Mouse (Mus musculus) forebrain, postnatal 0 days (tissue): ENCODE measurements at regions not wholly inside any gene's neighbourhood (a gene's known extent, or its start where the extent isn't known, plus 50 kb on each side); places are given as distances from the start of the nearest gene placed in this dataset.
"Not testable (repeated sequence)": the region's sequence is repeated elsewhere in the genome, so short reads cannot be mapped to it uniquely, and the experiment has no call there.

Experiments used
- ATAC-seq: fragments of 200-750 bp; cut with Nextera tagmentation; 2 replicates; pipeline ENCODE4 v1.8.0; 2017; ENCODE audit warnings: mild to moderate bottlenecking, moderate library complexity
- DNase-seq: peaks from one replicate; pipeline ENCODE4 v3.0.0-alpha.2; 2015
- H3K27ac ChIP-seq: fragments of 300-500 bp; sonication (generic); 2 replicates; pipeline ENCODE4 v1.5.1; 2014; ENCODE audit warnings: low read depth, mild to moderate bottlenecking, antibody characterized with exemption, low read length, moderate library complexity, mixed read lengths
- H3K27me3 ChIP-seq: fragments of 300-500 bp; sonication (generic); 2 replicates; pipeline ENCODE4 v1.6.1; 2014; ENCODE audit warnings: mild to moderate bottlenecking, low read length, mixed read lengths; ENCODE audit not compliant: insufficient read depth
- H3K36me3 ChIP-seq: fragments of 300-500 bp; sonication (generic); 2 replicates; pipeline ENCODE4 v1.6.1; 2014; ENCODE audit warnings: mild to moderate bottlenecking, moderate library complexity; ENCODE audit not compliant: insufficient read depth
- H3K4me1 ChIP-seq: fragments of 300-500 bp; sonication (generic); 2 replicates; pipeline ENCODE4 v1.6.1; 2014; ENCODE audit warnings: antibody characterized with exemption; ENCODE audit not compliant: insufficient read depth
- H3K4me2 ChIP-seq: fragments of 300-500 bp; sonication (generic); 2 replicates; pipeline ENCODE4 v1.6.1; 2014; ENCODE audit warnings: low read depth, mild to moderate bottlenecking, moderate library complexity
- H3K4me3 ChIP-seq: fragments of 300-500 bp; sonication (generic); 2 replicates; pipeline ENCODE4 v1.5.1; 2014; ENCODE audit warnings: low read depth, low read length, mixed read lengths
- H3K9ac ChIP-seq: fragments of 300-500 bp; sonication (generic); 2 replicates; pipeline ENCODE4 v1.6.1; 2014; ENCODE audit warnings: mild to moderate bottlenecking
- H3K9me3 ChIP-seq: fragments of 300-500 bp; sonication (generic); 2 replicates; pipeline ENCODE4 v1.6.1; 2016; ENCODE audit warnings: low read length
- CTCF ChIP-seq: sonication (generic); IDR thresholded peaks from 2 replicates; pipeline ENCODE4 v1.5.1; 2016; ENCODE audit warnings: antibody characterized with exemption, control low read depth, low read depth
- WGBS: fragments of 180-500 bp; shearing (Covaris S2); extraction: QIAGEN DNeasy Blood & Tissue Kit; methylation state at CpG from one replicate; pipeline ENCODE4 v1.1.7; 2014; 5-methylcytosine and 5-hydroxymethylcytosine counted together

DNA sequence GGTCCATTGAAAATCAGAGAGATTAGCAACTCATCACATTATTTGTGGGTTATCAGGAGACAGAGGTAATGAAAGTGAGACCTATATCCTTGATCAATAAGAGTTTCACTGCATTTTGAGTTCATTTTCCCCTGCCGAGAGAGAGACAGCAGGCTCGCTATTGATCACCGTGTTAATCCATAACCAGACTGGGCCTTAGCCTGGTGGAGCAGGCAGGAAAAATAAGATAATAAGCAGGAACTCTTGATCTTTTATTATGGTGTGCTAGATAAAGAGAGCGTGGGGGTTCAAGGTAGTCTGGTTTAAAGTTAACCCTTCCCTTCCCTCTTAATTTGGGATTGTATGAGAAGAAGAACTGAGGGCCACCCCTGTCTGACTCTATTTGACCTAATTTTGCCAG is 113.3 kb downstream of the Nr2f2 start:
- TF ChIP-seq CTCF = no peak
- Histone ChIP-seq H3K9ac (no peak overlapping the region), H3K9me3 (no peaks in the 10 kb centered on the region), H3K4me1 (no peaks in the 10 kb centered on the region), H3K4me2 (no peak overlapping the region), H3K27me3 (no peaks in the 10 kb centered on the region), H3K36me3 (no peaks in the 10 kb centered on the region), H3K27ac (no peak overlapping the region), H3K4me3 (no peak overlapping the region)
- DNase-seq = no peak
- no peak for ATAC-seq
- WGBS = 74% methylated on average over 4 of the region's 4 CpGs

DNA sequence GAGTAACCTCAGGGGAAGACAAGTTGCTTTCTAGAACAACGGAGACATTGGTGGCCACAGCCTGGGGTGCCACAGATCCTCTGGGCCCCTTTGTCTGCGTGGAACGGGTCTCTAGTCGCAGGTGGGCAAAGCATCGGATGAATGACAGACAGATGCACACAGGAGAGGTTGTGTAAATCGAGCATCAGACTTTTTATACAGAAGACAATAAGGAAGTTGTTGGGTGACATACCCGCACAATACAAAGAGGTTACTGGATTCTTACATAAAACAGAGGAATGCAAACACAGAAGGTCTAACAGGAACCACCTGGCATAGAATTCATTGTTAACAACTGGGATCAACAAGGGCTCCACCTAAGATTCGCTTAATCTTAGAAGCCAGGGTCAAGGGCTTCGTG is 127.5 kb downstream of the Nr2f2 start:
- not testable (repeated sequence) for H3K36me3 ChIP-seq, H3K27ac ChIP-seq, H3K4me1 ChIP-seq, H3K27me3 ChIP-seq, H3K9me3 ChIP-seq, H3K9ac ChIP-seq, ATAC-seq, H3K4me2 ChIP-seq, H3K4me3 ChIP-seq, DNase-seq
- WGBS = 91% methylated on average over 9 of the region's 9 CpGs

DNA sequence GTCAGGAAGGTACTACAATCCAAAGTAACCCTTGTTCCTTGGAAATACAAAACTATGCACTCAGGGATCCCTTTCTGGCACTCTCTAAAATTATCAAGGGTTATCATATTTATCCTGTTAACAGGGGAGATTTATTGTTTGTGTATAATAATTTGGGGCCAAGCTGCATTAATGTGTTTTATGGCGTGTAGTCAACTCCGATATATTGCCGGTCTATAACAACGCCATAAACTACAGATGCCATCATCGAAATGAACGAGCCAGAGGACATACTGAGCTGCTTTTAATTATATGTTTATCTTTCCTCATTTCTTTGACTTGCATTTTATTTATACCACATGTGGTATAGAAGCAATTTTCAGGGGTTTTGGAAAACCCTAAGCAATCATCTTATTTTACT is 147.2 kb downstream of the Nr2f2 start:
- no peaks in the 10 kb centered on the region for H3K4me1 ChIP-seq
- H3K9ac ChIP-seq = no peak overlapping the region
- no peaks in the 10 kb centered on the region for H3K27me3 ChIP-seq
- DNase-seq (no peak), ATAC-seq (no peak)
- no peak overlapping the region for H3K27ac ChIP-seq
- TF ChIP-seq CTCF = no peak
- H3K4me3 ChIP-seq = no peak overlapping the region
- no peaks in the 10 kb centered on the region for H3K36me3 ChIP-seq
- 90% methylated on average over 6 of the region's 6 CpGs for WGBS
- no peak overlapping the region for H3K4me2 ChIP-seq
- no peaks in the 10 kb centered on the region for H3K9me3 ChIP-seq

DNA sequence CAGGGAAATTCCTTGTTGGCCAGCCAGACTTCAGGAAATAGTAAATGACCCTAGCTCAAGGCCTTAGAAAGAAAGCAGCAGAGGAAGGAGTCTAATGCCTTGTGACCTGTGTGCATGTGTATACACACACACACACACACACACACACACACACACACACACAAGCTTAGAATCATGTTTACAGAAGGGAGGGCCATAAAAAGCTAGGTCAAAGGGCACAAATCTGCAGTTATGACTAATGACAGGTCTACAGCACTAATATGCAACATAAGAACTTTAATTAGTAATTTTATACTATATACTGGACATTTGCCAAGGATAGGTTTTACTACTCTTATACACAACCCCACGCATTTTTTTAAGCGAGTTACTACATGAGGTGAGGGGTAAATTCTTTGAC is 149.4 kb downstream of the Nr2f2 start:
- H3K4me2 ChIP-seq = no peak overlapping the region
- no peaks in the 10 kb centered on the region for H3K36me3 ChIP-seq
- DNase-seq = no peak
- no peaks in the 10 kb centered on the region for H3K9me3 ChIP-seq
- no peaks in the 10 kb centered on the region for H3K27me3 ChIP-seq
- no peak overlapping the region for H3K9ac ChIP-seq
- no peak for TF ChIP-seq CTCF
- H3K4me1 ChIP-seq = no peaks in the 10 kb centered on the region
- 91% methylated on average over 2 of the region's 2 CpGs for WGBS
- no peak overlapping the region for H3K27ac ChIP-seq
- no peak overlapping the region for H3K4me3 ChIP-seq
- no peak for ATAC-seq

DNA sequence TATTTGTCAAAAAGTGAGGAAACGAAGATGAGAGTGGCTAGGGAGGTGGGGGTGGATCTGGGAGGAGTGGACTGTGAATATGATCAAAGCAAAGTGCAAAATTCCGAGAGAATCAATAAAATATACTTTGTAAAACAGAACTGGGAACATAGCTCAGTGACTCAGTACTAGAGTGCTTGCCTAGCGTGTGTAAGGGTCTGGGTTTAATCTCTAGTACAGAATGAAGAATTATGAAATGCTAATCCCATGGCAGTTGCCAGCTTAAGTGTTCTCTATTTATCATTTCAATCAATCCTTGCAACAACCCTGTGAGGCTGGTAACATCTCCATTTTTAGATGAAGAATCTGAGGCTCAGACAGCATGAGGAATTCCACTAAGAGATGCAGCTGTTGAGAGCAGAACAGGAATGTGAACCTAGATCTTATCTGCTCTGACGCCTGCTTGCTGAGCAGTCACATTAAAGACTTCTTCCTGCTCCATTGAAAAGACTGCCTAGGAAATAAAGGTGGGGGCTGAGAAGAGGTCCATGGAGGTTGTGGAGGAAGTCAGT is 152.5 kb downstream of the Nr2f2 start:
- no peaks in the 10 kb centered on the region for H3K9me3 ChIP-seq
- no peak for DNase-seq
- H3K4me1 ChIP-seq = no peaks in the 10 kb centered on the region
- no peak overlapping the region for H3K9ac ChIP-seq
- no peak overlapping the region for H3K27ac ChIP-seq
- TF ChIP-seq CTCF = no peak
- WGBS = 72% methylated on average over 4 of the region's 4 CpGs
- no peak for ATAC-seq
- no peaks in the 10 kb centered on the region for H3K27me3 ChIP-seq
- no peak overlapping the region for H3K4me2 ChIP-seq
- H3K36me3 ChIP-seq = no peaks in the 10 kb centered on the region
- H3K4me3 ChIP-seq = no peak overlapping the region

DNA sequence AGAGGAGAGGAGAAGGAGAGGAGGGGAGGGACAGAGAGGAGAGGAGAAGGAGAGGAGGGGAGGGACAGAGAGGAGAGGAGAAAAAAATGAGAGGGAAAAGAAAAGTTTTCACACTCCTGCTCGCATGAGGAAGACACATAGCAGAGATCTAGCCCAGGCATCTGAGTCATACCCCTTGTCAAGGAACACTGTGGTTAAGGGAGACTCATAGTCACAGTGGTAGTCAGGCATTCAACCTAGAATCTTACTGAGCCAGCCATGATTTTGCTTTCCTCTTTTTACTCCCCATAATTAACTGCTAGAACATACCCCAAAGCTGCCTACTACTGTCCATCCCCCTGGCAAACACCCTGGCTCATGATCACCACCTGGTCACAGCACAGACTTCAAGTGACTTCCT is 160.6 kb downstream of the Nr2f2 start:
- Histone ChIP-seq H3K36me3 (no peaks in the 10 kb centered on the region), H3K27me3 (no peaks in the 10 kb centered on the region), H3K9me3 (no peaks in the 10 kb centered on the region), H3K4me1 (no peaks in the 10 kb centered on the region), H3K4me3 (no peak overlapping the region), H3K27ac (no peak overlapping the region), H3K4me2 (no peak overlapping the region), H3K9ac (no peak overlapping the region)
- no peak for ATAC-seq
- WGBS = 92% methylated on average over 1 of the region's 1 CpGs
- no peak for TF ChIP-seq CTCF
- DNase-seq = no peak

DNA sequence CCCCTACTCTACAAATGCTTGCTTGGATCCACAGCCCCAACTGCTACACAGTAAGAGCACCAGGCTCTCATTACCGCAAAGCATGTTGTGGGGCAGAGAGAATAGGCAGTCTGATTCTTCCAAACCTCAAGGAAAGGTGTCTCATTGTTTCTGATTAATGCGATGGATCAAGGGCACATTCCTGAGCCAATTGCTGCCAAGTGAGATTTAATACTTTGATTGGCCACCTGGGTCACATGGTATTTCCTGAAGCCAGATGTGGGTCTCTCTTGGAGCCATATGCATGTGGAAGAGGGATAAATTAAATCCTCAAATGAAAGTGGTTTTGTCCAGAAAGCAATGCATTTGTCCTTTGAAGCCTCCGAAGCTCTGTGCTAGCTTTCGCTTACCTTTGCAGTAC is 166.3 kb downstream of the Nr2f2 start:
- Histone ChIP-seq H3K27me3 (no peaks in the 10 kb centered on the region), H3K4me3 (no peak overlapping the region), H3K9me3 (no peaks in the 10 kb centered on the region), H3K4me2 (no peak overlapping the region), H3K27ac (no peak overlapping the region), H3K9ac (no peak overlapping the region), H3K36me3 (no peaks in the 10 kb centered on the region), H3K4me1 (no peaks in the 10 kb centered on the region)
- no peak for ATAC-seq
- no peak for DNase-seq
- no peak for TF ChIP-seq CTCF
- 91% methylated on average over 4 of the region's 4 CpGs for WGBS

DNA sequence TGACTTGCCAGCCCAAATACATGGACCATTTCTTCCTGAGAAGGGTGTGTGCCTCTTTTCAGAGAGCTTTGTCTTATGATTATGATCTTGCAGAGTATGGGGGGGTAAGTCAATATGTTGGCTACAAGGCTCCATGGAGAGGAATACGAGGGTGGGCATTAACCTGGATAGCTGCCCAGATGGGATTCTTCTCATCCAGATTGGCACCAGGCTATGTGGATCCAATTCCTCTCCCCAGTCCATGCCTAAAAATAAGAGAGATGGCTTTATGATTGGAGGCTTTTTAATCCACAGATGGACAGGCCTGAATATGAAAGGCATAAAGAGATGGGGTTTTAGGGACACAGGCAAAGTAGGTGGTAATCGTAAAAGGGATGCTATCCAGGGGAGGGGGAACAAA is 187.6 kb downstream of the Nr2f2 start:
- 68% methylated on average over 2 of the region's 2 CpGs for WGBS
- no peak for TF ChIP-seq CTCF
- no peak overlapping the region for H3K4me2 ChIP-seq
- H3K9me3 ChIP-seq = no peaks in the 10 kb centered on the region
- DNase-seq (no peak), ATAC-seq (no peak)
- H3K27me3 ChIP-seq = peaks cover 34% of the 10 kb centered on the region
- H3K27ac ChIP-seq = no peak overlapping the region
- H3K4me3 ChIP-seq = no peak overlapping the region
- H3K36me3 ChIP-seq = no peaks in the 10 kb centered on the region
- H3K9ac ChIP-seq = no peak overlapping the region
- H3K4me1 ChIP-seq = no peaks in the 10 kb centered on the region
